Mouse (Mus musculus): Measurements from ENCODE around the gene Stab1.

- TF ChIP-seq CTCF (IDR thresholded peaks at IDR 0.05; ENCODE audit: insufficient read depth, low read length) (no peak), POLR2A (IDR thresholded peaks at IDR 0.05; ENCODE audit: borderline replicate concordance, extremely low read depth, low read depth, low read length) (no peak)
Observed at GRCm38 (mm10) chr14:31138897-31139429, 29.5 kb downstream of the Stab1 start.

Measured in lung, adult 2 months (tissue).